Mouse (Mus musculus) frontal cortex, adult 2 months (tissue): ENCODE results near the gene Gdpd3. TPM values are rescaled to one million over a fixed set of nuclear protein-coding genes. Genes with fewer than 3 reads are reported as not detected.
"Not testable (repeated sequence)": the region's sequence is repeated elsewhere in the genome, so short reads cannot be mapped to it uniquely, and the experiment has no call there.

ENCODE experiments used
- DNase-seq, 2 experiments: peaks; one replicate each; pipeline ENCODE4 v3.0.0; 2022; ENCODE audit warnings: low spot score in 1 of 2; ENCODE audit errors: extremely low spot score in 1 of 2
- polyA plus RNA-seq: library from polyadenylated mRNA; depleted of rRNA; stranded (reverse); fragments of >200 nt; gene quantifications from 2 replicates; pipeline ENCODE4 v1.2.3, GENCODE M21; 2012

Gdpd3 gene
- polyA plus RNA-seq, 1 experiment: 4.4 TPM

DNA sequence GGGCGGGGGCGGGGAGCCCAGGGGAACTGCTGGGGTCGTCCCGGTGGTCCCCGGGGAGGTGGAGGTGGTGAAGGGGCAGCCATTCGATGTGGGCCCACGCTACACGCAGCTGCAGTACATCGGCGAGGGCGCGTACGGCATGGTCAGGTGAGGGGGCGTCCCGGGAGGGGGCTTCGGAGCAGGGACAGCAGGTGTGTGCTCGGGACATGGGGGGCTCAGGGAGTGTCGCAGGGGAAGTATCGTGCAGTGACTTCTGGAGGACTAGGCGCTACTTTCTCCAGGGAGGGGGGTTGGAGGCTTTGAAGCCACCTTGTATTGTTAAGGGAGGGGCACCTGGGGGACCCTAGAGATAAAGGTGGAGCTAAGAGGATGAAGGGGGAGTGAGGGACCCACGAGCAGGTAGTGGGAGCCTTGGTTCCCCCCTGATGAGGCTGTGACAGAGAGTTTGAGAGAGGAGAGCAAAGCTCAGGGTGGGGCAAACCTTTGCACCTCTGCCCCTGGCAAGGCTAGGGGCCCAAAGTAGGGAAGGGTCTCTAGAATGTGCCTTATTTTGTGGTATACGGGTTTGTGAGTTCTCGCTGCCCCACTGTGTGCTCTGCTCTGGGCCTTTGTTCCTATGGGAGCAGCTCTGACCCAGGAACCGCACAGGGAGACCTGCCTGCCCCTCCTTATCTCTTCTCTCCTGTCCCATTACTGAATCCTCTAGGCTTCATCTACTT lies 6.3 kb upstream of the Gdpd3 start:
- no peak for DNase-seq

GRCm38 (mm10) chr7:126760391-126760802 lies 5.7 kb upstream of the Gdpd3 start:
- DNase-seq: no peak

DNA sequence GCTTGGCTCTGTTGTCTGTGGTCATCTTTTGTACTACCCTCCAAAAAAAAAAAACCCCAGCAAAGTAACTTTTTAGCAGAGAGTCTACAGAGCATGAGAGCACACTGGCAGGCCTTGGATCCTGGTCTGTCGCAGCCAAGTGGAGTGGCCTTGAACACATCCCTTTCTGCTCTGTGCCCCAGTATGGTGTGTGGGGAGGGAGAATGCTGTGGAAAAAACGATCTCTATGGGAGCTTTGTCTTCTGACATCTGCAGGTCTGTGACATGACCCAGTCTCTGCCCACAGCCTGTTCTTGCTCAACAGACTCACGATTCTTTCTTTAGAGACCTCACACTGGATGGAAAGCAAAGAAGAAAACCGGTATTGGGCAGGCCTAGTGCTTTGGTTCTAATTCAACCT lies 5.2 kb upstream of the Gdpd3 start:
- no peak for DNase-seq

GRCm38 (mm10) chr7:126761529-126762067 lies 4.5 kb upstream of the Gdpd3 start:
- DNase-seq: no peak

GRCm38 (mm10) chr7:126762471-126763008 lies 3.6 kb upstream of the Gdpd3 start:
- DNase-seq: peak; percentile 80 to 81

GRCm38 (mm10) chr7:126765540-126765939 lies 594 bp upstream of the Gdpd3 start:
- no peak for DNase-seq

DNA sequence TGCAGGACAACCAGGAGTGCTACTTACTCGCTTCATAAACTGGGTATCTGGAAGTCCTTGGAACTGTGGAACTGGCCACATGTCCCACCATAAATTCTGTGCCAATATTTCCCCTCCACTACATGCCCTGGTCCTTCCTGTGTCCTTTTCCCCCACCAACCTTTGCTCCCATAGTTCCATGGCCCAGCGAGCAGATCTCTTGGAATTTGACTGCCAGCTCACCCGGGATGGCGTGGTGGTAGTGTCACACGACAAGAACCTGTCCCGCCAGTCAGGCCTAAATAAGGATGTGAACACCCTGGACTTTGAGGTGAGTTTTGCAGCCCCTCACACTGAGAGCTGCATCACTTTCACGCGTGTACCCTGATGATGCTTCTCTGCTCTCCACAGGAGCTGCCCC lies 867 bp downstream of the Gdpd3 start:
- DNase-seq: no peak

GRCm38 (mm10) chr7:126770784-126771183 lies 4.7 kb downstream of the Gdpd3 start:
- no peak for DNase-seq

GRCm38 (mm10) chr7:126773351-126773750 lies 7.2 kb downstream of the Gdpd3 start:
- no peak for DNase-seq

- DNase-seq: no peak
Observed at GRCm38 (mm10) chr7:126774463-126774862, 8.3 kb downstream of the Gdpd3 start.

GRCm38 (mm10) chr7:126775185-126775977 lies 9.2 kb downstream of the Gdpd3 start:
- DNase-seq: no peak

DNA sequence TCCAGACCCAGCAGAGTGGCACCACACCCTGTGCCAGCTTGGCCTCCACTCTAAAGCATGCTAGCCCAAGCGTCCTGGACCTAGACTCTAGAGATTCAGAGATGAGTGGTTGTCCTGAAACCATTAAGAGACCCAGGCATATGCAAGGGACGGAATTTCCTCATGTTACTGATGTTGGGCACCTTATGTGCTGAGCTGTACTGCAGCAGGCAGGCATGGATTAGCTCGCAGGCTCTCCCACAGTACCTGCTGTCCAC lies 9.8 kb downstream of the Gdpd3 start:
- DNase-seq: no peak

DNA sequence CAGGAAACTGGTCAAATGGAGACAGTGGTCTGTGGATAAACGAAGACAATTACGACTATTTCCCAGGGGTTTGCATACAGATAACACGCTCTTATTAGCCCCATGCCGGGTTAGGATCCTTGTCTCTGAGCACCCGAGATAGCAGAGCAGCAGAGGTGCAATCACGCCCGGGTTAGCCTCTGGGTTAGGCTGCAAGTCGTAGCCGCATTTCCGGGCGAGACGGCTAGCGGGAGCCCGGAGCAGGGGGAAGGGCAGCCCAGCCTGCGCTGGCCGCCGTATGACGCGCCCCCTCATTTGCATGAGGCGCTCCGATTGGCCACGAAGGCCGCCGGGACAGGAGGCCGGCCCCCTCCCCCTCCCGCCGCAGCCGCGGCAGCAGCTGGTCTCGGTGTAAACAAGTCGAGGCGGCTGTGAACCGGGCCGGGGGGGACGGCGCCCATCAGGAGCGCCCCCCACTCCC lies 10.5 kb downstream of the Gdpd3 start, which contains the start of gene Ypel3:
Ypel3 (plus strand) TSS at position 358 of the 460 bp plus-strand sequence.
- DNase-seq: peak; percentile 89 to 94

DNA sequence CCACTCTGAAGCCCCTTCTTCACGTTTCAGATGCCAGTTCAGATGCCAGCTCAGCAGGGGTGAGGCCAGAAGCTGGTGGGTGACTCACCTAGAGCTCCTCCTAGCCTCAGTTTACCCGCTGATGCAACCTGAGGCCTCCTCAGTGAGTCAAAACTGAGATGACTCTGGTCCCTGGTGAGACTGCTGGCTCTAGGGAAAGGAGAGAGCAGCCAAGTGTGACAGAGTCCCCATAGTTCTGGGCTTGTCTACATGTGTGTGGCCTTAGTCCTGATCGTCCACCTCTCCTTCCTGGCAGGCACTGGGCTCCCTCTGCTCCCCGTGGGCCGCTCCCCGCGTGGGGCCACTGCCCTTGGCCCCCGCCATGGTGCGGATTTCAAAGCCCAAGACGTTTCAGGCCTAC lies 11.3 kb downstream of the Gdpd3 start:
- DNase-seq: no peak

- DNase-seq: no peak
Observed at GRCm38 (mm10) chr7:126778147-126778546, 12.0 kb downstream of the Gdpd3 start.

DNA sequence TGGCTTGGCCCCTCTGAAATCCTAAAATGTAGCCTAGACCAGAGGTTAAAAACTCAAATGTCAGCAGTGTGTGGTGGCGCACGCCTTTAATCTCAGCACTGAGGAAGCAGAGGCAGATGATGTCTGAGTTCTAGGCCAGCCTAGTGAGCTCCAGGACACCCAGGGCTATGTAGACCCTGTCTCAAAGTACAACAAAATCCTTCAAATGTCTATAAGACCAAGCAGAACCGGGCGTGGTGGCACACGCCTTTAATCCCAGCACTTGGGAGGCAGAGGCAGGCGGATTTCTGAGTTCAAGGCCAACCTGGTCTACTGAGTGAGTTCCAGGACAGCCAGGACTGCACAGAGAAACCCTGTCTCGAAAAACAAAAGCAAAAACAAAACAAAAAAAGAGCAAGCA lies 13.0 kb downstream of the Gdpd3 start:
- not testable (repeated sequence) for DNase-seq

- DNase-seq: peak; percentile 74 to 89
Observed at GRCm38 (mm10) chr7:126779983-126780970, 14.1 kb downstream of the Gdpd3 start.

DNA sequence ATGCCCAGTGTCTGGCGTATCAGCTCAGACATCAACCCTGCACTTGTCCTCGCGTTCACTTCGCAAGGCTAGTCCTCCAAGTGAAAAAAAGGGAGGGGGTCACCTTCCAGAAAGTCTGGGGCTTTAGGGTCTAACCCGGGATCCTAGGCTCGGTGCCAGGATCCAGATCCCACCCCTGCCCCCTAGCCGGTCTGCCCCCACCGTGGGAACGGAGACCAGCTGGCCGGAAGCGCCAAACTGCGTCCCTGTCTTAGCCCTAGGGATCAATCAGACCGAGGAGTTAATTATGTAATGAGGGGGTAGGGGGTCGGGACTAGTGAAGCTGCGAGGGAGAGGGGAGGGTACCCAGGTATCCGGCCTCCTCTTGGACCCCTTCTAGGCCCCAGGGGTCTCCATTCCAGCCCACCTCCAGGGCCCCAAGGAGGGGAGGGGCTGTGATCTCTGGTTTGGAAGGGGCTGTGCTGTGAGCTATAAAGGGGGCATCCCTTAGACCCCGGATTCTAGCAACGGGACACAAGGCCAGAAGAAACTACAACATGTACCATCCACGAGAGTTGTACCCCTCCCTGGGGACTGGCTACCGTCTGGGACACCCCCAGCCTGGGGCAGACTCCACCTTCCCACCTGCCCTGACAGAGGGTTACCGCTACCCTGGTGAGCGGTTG lies 15.0 kb downstream of the Gdpd3 start, which contains the start of gene Tbx6:
Tbx6 (plus strand) TSS at position 513 of the 665 bp plus-strand sequence.
- DNase-seq: no peak

DNA sequence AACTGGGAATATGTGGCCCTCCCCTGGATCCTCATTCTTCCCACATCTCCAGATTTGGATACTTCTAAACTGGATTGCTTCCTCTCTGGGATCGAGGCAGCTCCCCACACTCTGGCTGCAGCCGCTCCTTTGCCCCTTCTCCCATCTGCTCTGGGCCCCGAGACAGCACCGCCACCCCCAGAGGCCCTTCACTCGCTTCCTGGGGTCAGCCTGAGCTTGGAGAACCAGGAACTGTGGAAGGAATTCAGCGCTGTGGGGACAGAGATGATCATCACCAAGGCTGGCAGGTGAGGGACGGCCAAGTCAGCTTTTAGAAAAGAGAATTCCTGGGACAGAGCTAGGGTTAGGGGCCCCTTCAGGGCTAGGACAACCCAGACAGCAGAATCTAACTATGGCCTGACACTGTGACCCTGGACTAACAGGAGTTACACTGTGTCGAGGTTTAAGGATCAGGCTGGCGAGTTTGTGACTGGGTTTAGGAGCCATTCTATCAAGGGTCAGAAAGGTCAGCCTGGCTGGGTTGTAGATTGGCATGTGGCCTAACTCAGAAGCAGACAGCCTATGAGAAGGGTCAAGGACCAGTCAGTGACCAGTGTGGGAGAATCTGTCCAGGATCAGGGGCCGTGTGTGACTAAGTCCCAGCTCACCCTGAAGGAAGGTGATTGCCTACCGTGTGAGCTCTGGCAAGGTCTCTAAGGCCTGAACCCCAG lies 15.7 kb downstream of the Gdpd3 start:
- DNase-seq: no peak
